Mouse (Mus musculus) CD4-positive, CD25-positive, alpha-beta regulatory T cell, adult 4 months (primary cell): ENCODE data around the gene Rab1b. TPM values are rescaled to one million over a fixed set of nuclear protein-coding genes. Genes with fewer than 3 reads are reported as not detected.

Experiments used
- ATAC-seq: one replicate; pipeline ENCODE4 v1.8.0; 2017
- polyA plus RNA-seq, 2 experiments: library from polyadenylated mRNA; unstranded; fragments of 100-300 nt; shearing (Covaris generic); gene quantifications; one replicate each; pipeline ENCODE4 v1.2.1; 2017

The Rab1b gene
- polyA plus RNA-seq, 2 experiments from 2014 or later = 91.1 to 113 TPM

- ATAC-seq = peak; percentile 56
These were observed 56.6 kb downstream of the Rab1b start, which contains the start of gene Rin1 for GRCm38 (mm10) chr19:5050047-5050905. Gene Rin1 (plus strand): TSS chr19:5050481.

GRCm38 (mm10) chr19:5049325-5049724 lies 57.5 kb downstream of the Rab1b start:
- ATAC-seq = no peak

Other genes with a start within 250 kb of the Rab1b start
- not detected for gene Actn3, start 229.2 kb downstream of the Rab1b start, polyA plus RNA-seq
- 1 to 10 TPM; 3.7 to 6.2 TPM for gene Zdhhc24, start 228.4 kb downstream of the Rab1b start, polyA plus RNA-seq
- 1 to 10 TPM in 1 of 2 experiments, under 1 TPM in 1; 0.38 to 1.7 TPM for gene Bbs1, start 200.4 kb downstream of the Rab1b start, polyA plus RNA-seq
- 10 to 100 TPM; 39.4 to 67.8 TPM for gene Dpp3, start 178.8 kb downstream of the Rab1b start, polyA plus RNA-seq
- under 1 TPM in 1 of 2 experiments, not detected in 1; 0.33 TPM for gene Peli3, start 163.9 kb downstream of the Rab1b start, polyA plus RNA-seq
- gene Mrpl11, start 144.9 kb downstream of the Rab1b start, polyA plus RNA-seq = 10 to 100 TPM; 75.6 to 83.6 TPM
- 1 to 10 TPM in 1 of 2 experiments, under 1 TPM in 1; 0.90 to 2.1 TPM for gene Npas4, start 116.8 kb downstream of the Rab1b start, polyA plus RNA-seq
- 1 to 10 TPM; 2.4 to 2.5 TPM for gene Slc29a2, start 83.2 kb downstream of the Rab1b start, polyA plus RNA-seq
- gene B4gat1, start 68.2 kb downstream of the Rab1b start, polyA plus RNA-seq = 10 to 100 TPM; 11.9 to 20.5 TPM
- gene AC124502.3, start 68.2 kb downstream of the Rab1b start, polyA plus RNA-seq = under 1 TPM; 0.35 to 0.80 TPM
- 100 to 1,000 TPM in 1 of 2 experiments, 10 to 100 TPM in 1; 85.7 to 136 TPM for gene Brms1, start 65.7 kb downstream of the Rab1b start, polyA plus RNA-seq
- under 1 TPM; 0.14 to 0.17 TPM for gene Rin1, start 56.6 kb downstream of the Rab1b start, polyA plus RNA-seq
- not detected for gene Cd248, start 39.0 kb downstream of the Rab1b start, polyA plus RNA-seq
- not detected for gene Tmem151a, start 21.5 kb downstream of the Rab1b start, polyA plus RNA-seq
- 10 to 100 TPM; 58.1 to 67.8 TPM for gene Yif1a, start 18.5 kb downstream of the Rab1b start, polyA plus RNA-seq
- under 1 TPM in 1 of 2 experiments, not detected in 1; 0.55 TPM for gene Cnih2, start 8.6 kb downstream of the Rab1b start, polyA plus RNA-seq
- 1 to 10 TPM; 4.3 to 5.0 TPM for gene Klc2, start 11.5 kb upstream of the Rab1b start, polyA plus RNA-seq
- gene Pacs1, start 166.0 kb upstream of the Rab1b start, polyA plus RNA-seq = 10 to 100 TPM; 16.5 to 21.9 TPM
- 100 to 1,000 TPM; 341 to 465 TPM for gene Sf3b2, start 188.4 kb upstream of the Rab1b start, polyA plus RNA-seq
- gene Gal3st3, start 191.3 kb upstream of the Rab1b start, polyA plus RNA-seq = under 1 TPM in 1 of 2 experiments, not detected in 1; 0.15 TPM
- gene Catsper1, start 228.7 kb upstream of the Rab1b start, polyA plus RNA-seq = not detected
- gene Cst6, start 242.5 kb upstream of the Rab1b start, polyA plus RNA-seq = 1 to 10 TPM; 2.7 to 3.2 TPM